Mouse (Mus musculus) urinary bladder, adult 2 months (tissue): ENCODE measurements around the gene Ube2l6. TPM values are rescaled to one million over a fixed set of nuclear protein-coding genes. Genes with fewer than 3 reads are reported as not detected.
A peak's percentile ranks its signal among the peaks of the same experiment; 100 is the strongest.

Source experiments
- DNase-seq: peaks from one replicate; pipeline ENCODE4 v3.0.0; 2022; ENCODE audit warnings: low spot score
- polyA plus RNA-seq: library from polyadenylated mRNA; depleted of rRNA; stranded (reverse); fragments of >200 nt; gene quantifications from 2 replicates; pipeline ENCODE4 v1.2.3, GENCODE M21; 2012; rRNA removed

Ube2l6 gene
- polyA plus RNA-seq: 36.2 and 36.3 TPM in 2 replicates

DNA sequence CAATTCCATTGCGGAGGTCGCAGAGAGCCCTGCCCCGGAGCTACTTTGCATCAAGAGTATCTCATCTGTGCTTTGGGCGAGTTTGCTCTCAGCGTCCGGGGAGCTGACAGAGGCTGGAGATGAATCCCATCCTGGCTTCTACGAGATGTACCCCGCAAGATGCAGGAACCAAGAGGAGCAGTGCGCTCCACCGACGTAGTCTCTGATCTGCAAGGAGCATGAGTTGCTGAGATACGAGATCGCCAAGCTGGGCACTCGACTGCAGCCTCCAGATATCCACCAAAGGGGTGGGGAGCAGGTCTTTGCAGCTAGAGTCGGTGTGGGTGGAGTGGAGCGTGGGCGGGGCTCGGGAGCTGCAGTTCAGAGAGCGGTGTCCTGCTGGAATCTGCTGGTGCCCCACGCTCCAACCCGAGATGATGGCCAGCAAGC, at the start of gene Ube2l6:
TSS of gene Ube2l6 (plus strand) at position 336 of the 429 bp plus-strand sequence.
- DNase-seq: peak; percentile 39

DNA sequence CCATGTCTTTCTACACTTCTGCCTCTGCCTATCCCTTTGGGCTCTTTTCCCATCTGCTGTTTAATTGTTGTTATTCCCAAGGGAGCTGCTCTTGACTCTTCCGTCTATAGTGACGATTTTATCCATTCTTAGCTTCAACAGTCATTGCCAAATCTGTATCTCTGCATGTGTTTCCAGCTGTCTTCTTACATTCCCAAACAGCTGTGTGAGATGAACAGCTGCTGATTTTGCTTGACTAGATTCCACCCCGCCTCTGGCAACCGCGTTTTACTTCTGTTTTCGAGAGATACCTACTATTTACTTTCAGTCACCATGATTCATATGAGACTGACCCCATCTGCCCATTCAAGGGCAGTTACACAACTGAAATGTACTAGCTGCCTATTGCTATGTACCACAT, 48.5 kb upstream of the Ube2l6 start:
- DNase-seq: no peak

DNA sequence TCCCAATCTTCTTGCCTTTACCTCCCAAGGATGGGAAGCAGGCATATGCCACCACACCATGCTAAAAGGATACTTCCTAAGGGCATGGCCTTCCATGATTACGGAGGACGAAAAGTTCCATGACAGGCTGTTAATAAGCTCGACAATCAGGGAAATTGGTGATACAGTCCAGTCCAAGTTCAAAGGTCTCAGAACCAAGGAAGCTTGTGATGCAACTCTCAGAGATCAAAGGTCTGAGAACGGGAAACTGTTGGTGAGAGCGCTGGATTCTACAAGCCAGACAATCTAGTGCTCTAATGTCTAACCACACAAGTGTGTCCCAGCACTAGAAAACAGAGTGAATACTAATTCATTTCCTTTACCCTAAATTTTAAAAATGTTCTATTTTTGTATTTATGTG, 42.4 kb upstream of the Ube2l6 start:
- no peak for DNase-seq

DNA sequence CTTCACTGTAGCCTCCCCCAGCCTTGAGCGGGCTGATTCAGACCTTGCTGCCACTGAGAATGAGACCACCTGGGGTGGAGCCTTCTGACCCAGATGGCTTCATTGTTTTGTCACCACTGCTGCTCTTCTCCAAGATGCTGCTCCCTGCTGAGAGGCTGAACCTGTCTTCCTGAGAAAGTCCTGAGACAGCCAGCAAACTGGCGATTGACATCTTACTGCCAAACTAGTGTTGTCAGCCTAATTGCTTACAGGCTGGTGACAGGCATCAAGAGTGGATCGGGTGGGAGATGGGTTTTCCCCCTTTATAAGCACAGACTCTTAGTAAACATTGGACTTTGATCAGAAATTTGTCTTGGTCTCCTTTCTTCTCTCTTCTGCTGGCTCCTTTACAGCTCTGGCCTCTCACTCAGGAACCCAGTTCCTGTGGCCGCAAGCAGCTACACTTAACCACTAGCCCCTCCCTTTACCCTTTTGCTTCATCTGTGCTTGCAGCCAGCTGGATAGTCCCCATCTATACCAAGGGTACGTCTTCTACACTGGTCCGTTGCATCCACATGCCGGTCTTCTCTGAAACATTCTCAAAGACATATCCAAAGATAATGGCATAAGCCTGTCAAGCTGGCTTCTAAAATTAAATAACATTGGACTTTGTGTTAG, 41.5 kb upstream of the Ube2l6 start:
- DNase-seq: no peak

DNA sequence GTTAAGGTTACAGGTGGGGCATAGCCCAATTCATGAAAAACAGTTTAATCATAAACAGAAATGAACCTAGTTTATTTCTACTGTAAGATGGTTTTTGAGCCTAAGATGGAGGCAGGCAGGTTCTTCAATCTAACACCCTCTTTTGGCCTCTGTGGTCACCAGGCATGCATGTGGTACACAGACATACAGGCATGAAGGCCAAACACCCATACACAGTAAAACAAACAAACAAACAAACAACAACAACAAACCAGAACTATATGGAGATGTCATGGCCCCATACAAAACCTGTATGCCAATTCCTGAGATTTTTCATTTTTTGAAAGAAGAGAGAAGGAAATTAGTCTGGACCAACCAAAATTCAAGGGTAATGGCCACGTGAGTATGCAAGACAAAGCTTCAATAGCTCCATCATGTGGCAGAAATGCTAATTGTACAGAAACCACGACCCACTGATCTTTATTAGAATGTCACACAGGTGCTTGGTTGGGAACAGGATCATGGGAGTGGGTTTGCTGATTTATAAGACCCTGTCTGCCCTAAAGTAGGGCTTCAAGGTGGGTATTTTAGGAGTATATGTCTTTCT, 40.0 kb upstream of the Ube2l6 start:
- no peak for DNase-seq

DNA sequence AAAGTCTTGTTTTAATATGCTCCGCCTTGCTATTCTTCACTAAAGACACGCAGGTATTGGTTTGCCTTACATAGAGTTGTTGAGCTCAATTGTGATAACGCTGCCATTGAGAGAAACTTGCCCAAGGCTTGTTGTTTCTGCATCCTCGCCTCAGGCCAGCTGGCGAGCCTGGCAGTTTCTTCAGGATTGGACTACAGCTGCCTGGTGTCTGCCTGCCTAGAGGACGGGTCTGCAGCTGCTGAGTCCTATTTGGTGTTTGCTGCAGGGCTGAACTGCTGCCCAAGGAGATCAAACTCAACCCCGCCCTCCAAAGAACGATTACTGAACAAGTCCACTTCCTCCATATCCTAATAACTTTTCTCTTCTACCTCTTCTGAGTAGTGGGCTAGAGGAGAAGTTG, 37.9 kb upstream of the Ube2l6 start:
- DNase-seq: no peak

DNA sequence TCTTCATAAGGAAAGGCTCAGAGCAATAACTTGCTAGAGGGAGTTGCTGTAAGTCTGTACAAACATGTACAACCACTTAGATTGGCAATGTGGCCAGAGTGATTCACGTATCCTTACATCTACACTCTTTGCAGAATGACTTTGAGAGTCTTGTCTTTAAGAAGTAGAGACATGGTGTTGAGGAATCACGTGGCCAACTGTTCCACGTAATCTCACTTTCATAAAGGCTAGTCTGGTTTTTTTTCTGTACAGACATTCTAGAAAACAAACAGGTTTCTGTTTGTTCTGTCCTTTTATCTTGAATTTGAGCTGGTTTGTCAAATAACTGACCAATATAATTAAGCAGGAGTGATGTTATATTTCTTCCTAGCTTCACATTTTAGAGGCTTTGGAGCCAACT, 37.3 kb upstream of the Ube2l6 start:
- no peak for DNase-seq

DNA sequence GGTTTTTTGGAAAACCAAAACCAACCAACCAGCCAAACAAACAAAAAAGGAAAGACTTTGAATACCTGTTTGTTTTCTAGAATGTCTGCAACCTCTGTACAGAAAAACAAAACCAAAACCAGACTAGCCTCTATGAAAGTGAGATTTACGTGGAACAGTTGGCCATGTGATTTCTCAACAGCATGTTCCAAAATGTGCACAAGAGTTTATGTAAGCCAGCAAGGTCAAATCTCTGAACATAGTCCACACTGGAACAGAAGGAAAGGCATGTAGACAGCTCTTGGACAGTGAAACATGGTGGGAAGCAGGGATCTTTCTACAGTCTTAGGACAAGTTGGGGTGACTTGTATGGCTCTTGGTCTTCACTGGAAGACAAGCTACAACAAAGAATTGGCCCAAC, 36.8 kb upstream of the Ube2l6 start:
- no peak for DNase-seq

DNA sequence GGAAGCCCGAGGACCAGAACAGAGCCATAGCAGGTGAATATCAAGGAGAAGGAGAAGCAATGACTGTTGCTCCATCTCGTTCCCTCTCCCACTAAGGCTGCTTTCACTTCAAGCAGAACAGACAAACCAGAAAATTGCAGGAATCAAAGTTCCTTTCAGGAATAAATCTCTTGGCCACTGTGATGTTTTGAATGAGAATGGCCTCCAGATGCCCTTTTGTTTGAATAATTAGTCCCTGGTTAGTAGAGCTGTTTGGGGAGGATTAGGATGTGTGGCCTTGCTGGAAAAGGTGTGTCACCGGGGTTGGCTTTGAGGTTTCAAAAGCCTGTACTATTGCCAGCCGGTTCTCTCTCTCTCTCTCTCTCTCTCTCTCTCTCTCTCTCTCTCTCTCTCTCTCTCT, 36.3 kb upstream of the Ube2l6 start:
- no peak for DNase-seq

DNA sequence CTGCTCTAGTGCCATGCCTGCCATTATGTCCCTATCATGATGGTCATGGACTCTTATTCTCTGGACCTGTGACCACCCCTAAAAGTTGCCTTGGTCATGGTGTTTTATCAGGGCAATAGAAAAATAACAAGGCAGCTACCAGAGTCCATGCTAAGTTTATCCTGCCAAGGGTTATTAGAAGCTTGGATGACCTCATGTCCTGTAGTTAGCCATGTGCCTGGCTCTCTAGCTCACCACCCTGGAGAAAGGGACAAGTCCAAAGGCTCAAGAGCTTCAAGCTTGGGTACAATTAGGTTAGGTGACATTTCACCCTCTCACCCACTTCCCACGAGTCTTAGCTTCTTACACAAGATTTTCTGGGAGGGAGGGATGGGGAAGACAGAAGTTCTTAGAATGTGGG, 35.8 kb upstream of the Ube2l6 start:
- DNase-seq: no peak

DNA sequence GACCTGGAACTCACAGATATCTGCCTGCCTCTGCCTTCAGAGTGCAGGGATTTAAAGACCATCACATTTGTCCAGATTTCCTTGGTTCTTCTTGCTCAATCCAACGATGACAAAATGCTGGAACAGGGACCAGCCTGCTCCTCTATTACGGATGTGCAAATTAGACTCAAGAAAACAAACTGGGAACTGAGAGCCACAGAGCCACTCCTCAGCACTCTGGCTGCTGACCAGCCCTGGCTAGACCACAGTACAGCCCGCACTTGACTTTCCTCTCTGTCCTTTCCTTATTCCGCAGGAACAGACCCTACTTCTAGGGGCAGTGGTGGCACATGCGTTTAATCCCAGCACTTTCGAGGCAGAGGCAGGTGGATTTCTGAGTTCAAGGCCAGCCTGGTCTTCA, 28.1 kb upstream of the Ube2l6 start:
- no peak for DNase-seq

DNA sequence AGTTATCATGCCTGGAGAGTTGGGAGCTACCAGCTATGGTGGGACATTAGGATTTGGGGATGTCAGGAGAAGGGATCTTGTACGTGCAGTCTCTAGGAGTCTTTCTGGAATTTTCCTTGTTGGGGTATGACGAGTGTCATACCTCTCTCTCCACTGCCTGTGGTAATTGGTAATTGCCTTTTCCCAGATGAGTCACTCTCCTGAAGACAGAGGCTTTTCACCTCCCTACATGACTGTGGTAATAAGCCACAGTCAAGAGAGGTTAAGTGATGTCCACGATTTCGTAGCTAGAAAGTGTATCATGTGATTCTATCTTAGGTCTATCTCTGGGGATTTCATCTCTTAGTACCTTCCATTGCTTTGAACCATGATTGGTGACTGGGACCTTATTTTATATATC, 26.2 kb upstream of the Ube2l6 start:
- DNase-seq: no peak

DNA sequence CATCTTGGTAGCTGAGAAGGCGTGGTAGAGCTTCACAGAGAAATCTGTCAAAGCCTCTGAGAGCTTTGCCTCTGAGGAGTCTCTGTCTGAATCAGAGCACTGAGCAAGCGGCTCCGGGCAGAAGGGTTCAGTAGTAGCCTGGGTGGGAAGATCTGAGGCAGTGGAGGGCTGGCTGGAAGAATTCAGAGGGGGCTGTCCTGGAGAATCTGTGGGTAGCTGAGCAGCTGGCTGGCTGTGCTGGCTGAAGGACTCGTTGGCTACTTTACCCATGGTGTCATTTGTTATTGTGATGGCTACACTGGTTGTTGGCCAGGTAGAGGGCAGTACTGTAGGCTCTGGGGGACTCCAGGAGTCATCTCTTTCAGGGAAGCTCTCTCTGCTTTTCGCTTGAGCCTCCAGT, 25.4 kb upstream of the Ube2l6 start:
- DNase-seq: no peak

DNA sequence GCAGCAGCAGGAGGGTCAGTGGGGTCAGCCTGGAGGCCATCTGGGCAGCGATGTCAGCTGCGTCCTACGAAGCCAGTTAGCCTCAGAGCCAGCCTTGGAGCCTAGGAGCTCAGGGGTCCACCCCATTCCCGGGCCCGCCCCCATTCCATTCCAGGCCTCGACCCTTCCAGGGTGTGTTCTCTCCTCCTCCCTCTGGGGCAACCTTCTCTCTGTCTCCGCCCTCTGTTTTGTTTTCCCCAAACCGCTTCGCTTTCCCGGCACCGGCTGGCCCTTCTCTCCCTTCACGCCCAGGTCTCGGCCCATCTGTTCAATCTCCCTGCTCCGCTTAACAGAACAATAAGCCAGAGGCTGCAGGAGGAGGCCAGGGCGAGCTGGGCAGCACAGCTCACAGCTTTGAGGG, 23.9 kb upstream of the Ube2l6 start:
- peak; percentile 38 for DNase-seq

DNA sequence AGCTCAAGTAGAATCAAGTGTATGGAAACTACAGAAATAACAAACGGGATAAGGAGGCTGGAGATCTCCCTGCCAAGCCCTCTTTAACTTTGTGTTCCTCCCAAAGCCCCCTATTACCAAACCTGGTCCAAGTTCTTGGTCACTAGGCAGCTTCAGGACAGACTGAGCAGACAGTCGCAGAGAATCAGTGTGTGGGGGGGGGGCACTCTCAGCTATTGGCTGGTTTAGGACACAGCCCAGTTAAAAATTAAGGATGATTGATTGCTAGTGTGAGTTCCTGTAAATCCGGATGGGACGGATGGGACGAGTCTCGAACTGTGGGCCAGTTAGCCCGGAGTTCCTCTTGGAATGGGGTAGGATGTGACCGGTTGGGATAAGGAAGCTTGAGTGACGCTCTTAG, 23.4 kb upstream of the Ube2l6 start, which contains the start of gene Serping1:
TSS of gene Serping1 (minus strand) at position 204 of the 400 bp plus-strand sequence.
- DNase-seq: no peak

DNA sequence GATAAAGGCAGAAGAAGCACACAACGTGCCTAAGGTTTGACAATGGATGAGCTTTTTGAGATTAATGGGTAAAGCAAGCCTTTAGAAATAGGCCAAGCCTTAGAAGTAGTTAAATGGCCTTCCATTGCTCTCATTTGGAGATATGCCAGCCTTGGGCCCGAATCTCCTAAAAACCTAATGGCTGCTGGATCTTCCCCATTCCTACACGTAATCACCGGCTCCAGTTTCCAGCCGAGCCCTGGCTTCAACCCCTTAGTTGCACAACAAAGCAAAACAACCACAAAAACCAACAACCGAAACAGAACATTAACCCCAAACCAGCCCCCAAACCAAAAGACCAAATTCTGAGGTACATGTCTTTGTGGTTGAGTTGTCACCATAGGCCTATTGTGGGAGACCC, 23.0 kb upstream of the Ube2l6 start:
- DNase-seq: no peak

DNA sequence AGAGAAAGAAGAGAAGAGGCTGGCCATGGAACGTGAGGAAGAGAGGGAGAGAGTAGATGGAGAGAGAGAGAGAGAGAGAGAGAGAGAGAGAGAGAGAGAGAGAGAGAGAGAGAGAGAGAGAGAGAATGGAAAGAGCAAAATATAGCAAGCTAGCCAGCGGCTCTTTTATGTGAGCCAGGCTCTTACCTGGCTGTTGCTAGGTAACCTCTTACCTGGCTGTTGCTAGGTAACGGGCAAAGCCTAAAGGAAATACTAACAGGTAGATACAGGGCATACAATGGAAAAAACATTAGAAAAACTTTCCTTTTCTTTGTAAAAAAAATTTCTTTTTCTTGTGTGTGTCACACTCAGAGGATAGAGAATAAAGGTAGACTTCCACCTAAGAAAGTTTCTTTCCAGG, 20.9 kb upstream of the Ube2l6 start:
- DNase-seq: no peak

DNA sequence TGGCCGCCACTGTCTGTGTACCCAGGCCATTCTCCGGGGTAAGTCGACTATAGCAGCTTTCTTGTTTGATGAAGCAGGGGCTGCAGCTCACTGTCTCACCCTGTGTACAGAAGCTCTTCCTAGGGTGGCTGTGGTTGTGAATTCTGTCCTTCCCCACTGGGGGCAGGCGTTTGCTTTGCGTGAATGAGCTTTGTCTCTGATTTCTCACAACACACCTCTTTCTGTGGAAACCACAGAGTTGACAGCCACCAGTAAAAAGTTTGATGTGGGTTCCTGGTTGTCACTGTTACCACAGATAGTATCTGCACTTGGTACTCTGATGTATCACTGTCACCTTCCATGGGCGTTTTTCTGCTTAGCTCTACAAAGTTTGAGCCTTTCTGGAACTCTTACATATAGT, 19.4 kb upstream of the Ube2l6 start:
- no peak for DNase-seq

DNA sequence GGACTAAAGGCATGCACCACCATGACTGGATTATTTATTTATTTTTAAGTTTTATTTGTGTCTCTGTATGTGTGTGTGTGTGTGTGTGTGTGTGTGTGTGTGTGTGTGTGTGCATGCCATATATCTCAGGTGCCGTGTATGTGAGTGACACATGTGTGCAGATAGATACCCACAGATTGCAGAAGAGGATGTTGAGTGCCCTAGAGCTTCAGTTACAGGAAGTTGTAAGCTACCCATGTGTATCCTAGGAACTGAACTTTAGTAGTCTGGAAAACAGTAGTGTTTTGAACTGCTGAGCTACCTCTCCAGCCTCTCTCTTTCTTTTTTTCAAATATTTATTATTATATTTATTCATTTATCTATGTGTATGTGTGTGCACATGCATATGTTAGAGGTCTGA, 15.3 kb upstream of the Ube2l6 start:
- DNase-seq: no peak

DNA sequence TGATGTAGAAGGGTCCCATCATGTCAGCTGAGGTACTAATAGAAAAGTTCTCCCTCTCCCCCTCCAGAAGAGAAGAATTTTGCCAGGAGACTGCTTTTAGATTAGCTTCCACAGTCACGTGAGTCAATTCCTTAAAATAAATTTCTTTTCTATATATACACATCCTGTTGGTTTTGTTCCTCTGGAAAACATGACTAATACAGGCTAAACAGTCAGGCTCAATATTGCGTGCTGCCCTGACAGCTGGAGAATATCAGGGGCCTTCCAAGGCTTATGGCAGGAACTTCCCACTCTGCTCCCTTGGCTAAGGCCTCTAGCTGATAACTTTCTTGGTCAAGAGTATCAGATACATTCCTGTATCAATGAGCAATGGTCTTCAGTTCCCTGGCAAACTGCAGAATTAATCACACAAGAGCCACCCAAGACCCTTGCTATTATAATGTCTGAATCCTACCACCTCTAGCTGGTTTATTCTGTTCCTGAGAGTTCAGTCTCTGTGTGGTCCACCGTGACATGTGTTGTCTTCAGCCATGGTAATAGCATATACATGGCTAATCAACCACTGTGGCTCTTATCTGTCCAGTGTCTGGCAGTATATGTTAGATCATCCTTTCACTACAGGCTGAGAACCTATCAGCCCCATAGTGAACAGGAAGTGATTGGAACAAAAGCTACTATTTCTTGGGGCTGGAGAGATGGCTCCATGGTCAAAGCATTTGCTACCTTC, 14.6 kb upstream of the Ube2l6 start:
- no peak for DNase-seq

DNA sequence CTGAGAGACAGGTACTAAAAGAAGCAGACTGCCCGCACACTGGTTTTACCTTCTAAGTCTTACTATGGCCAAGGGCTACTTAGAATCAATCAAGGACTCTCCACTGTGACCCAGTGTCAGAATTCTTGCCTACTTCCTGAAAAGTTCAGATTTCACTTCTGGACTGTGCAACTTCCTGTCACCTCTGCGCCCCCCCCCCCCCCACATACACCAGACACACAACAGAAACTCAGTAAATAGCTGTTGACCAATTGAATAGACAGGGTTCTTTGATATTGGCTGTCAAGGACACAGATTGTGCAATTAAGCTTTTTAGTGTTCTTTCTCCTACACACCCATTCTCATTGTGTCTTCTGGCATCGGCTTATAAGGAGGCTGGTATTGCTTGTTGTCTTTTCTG, 10.3 kb upstream of the Ube2l6 start:
- DNase-seq: no peak

DNA sequence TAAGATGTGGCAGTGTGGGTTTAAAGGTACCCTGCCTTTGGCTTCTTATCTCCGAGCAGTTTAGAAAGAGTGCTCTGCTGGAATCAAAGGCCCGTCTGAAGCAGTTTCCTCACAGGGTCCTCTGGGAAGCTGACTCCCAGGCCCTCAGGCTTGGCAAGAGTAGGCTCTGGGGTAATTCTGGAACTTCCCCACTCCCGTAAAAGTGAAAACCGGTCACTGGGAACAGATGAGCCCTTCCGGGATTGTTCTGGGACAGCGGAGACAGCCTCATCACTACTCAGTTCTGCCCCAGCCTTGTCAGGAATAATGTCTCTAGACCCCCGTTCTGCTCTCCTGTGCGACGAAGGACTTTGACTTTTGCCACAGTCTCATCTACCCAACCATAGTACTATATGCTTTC, 8.2 kb upstream of the Ube2l6 start:
- no peak for DNase-seq

DNA sequence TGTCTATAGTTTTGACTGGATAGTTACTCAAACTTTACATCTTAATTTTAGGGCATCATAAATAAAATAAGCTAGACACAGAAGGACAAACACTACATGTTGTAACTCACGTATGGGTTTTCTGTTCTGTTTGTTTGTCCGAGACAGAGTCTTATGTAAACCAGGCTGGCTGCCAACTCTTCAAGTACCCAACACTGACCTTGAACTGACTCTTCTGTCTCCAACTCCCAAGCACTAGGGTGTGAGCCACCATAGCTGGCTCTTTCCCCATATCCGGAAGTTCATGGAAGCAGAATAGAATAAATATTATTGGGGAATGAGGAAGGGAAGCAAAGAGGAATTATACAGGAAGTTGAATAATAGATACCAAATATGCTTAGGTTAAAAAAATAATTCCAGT, 6.1 kb upstream of the Ube2l6 start:
- no peak for DNase-seq
